Mouse (Mus musculus): ENCODE measurements around the gene Reep3.

DNA sequence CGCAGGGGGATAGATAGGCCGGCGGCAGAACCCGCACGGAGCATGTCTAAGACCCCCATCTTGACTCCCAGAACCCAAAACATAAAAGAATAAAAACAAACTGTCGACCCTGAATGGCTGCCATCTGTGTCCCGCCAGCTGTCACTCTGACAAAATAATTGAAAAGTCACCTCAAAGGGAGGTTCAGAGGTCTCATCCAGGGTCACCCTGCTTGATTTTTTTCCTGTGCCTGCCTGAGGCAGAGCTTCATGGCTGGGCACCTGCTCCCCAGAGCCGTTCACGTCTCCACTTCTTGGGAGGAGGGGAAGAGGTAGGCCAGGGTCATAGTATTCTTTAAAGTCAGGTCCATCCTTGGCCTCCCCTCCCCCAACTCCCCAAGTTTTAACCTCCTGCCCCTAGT, 7.8 kb upstream of the Reep3 start:
- TF ChIP-seq KAT2A (IDR thresholded peaks at IDR 0.05; ENCODE audit: insufficient replicate concordance, low read length) (no peak), JUN (IDR thresholded peaks at IDR 0.05; ENCODE audit: insufficient read depth, low read depth, low read length) (no peak), JUND (conservative IDR thresholded peaks at IDR 0.05; ENCODE audit: low read depth, low read length) (no peak), PAX5 (IDR thresholded peaks at IDR 0.05; ENCODE audit: low read length) (no peak), TCF12 (IDR thresholded peaks at IDR 0.05; ENCODE audit: low read depth, low read length) (no peak), ELF1 (IDR thresholded peaks at IDR 0.05; ENCODE audit: low read depth, low read length) (no peak), POLR2A (IDR thresholded peaks at IDR 0.05; ENCODE audit: low read depth, low read length) (no peak), CTCF (conservative IDR thresholded peaks at IDR 0.05 in 1 of 2, IDR thresholded peaks at IDR 0.05 in 1 of 2; ENCODE audit: low read depth in 2 of 2, low read length in 2 of 2) (no peak), ZKSCAN1 (IDR thresholded peaks at IDR 0.05; ENCODE audit: borderline replicate concordance, low read depth, low read length) (no peak), MAFK (IDR thresholded peaks at IDR 0.05; ENCODE audit: insufficient replicate concordance, low read length) (no peak)

Measured in CH12.LX (cell line).